Mouse (Mus musculus) layer of hippocampus, postnatal 14 days (tissue): ENCODE measurements around the gene Rgs9. TPM values are rescaled to one million over a fixed set of nuclear protein-coding genes. Genes with fewer than 3 reads are reported as not detected.
A peak's percentile ranks its signal among the peaks of the same experiment; 100 is the strongest.

Experiments used
- DNase-seq, 2 experiments: peaks; one replicate each; pipeline ENCODE4 v3.0.0; 2021 to 2022; ENCODE audit warnings: low spot score in 2 of 2, mixed read lengths in 1 of 2
- total RNA-seq, 2 experiments: library from RNA; stranded (reverse); gene quantifications; 2 replicates each; pipeline ENCODE4 v1.2.3; 2021

Gene Rgs9
- total RNA-seq, 2 experiments from 2014 or later: 13.9 to 14.6 TPM

GRCm38 (mm10) chr11:109180290-109180689 is 117.6 kb downstream of the Rgs9 start:
- no peak for DNase-seq

GRCm38 (mm10) chr11:109178788-109179518 is 119.0 kb downstream of the Rgs9 start:
- peak; percentile 56 to 69 for DNase-seq

GRCm38 (mm10) chr11:109175376-109175969 is 122.5 kb downstream of the Rgs9 start:
- DNase-seq: no peak

Other genes starting within 250 kb of the Rgs9 start
- not detected for gene E030025P04Rik, start 153.8 kb downstream of the Rgs9 start, total RNA-seq
- gene Gna13, start 64.7 kb upstream of the Rgs9 start, total RNA-seq: 10 to 100 TPM; 57.0 to 60.3 TPM
- gene 9930022D16Rik, start 115.8 kb upstream of the Rgs9 start, total RNA-seq: not detected
- 10 to 100 TPM; 70.6 to 75.2 TPM for gene Amz2, start 127.8 kb upstream of the Rgs9 start, total RNA-seq
- 10 to 100 TPM; 10.4 to 11.2 TPM for gene Arsg, start 175.2 kb upstream of the Rgs9 start, total RNA-seq
- 10 to 100 TPM in 1 of 2 experiments, 1 to 10 TPM in 1; 9.6 to 12.1 TPM for gene Slc16a6, start 175.5 kb upstream of the Rgs9 start, total RNA-seq